Mouse (Mus musculus) ES-E14 (cell line): ENCODE data around the gene Ano9.

ENCODE experiments used
- MAFK ChIP-seq: IDR thresholded peaks from 2 replicates; pipeline ENCODE4 v1.6.1; 2014; ENCODE audit warnings: mild to moderate bottlenecking, low read depth, low read length, inconsistent platforms; ENCODE audit not compliant: insufficient read depth
- ZNF384 ChIP-seq: IDR thresholded peaks from 2 replicates; pipeline ENCODE4 v1.6.1; 2012; ENCODE audit warnings: low read depth, low read length, inconsistent platforms

DNA sequence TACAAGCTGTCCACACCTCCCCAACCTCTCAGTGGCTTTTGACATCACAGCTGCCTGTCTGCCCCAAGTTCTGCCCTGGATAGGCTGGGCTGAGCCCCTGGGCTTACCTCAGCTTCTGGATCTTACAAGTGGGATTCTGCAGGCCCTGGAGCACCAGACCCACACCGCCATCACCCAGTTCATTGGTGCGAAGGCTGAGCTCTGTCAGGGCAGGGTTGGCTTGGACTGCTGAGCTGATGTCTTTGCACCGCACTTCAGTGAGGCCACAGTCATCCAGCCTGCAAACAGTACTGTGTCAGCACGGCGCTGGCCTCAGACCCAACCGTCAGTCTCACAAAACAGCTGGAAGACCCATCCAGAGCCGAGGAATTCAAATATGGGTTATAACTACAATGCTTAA is 46.8 kb upstream of the Ano9 start:
- TF ChIP-seq MAFK (no peak), ZNF384 (no peak)
